Mouse (Mus musculus) left cerebral cortex, adult 8-10 months (tissue): ENCODE results near the gene Tpst2. TPM values are rescaled to one million over a fixed set of nuclear protein-coding genes. Genes with fewer than 3 reads are reported as not detected.
A peak's percentile ranks its signal among the peaks of the same experiment; 100 is the strongest.

ENCODE experiments used
- DNase-seq, 2 experiments: peaks; one replicate each; pipeline ENCODE4 v3.0.0; 2022; ENCODE audit warnings: low spot score in 2 of 2
- total RNA-seq, 4 experiments: library from RNA; stranded (reverse); gene quantifications; 2 replicates each; pipeline ENCODE4 v1.2.4; 2022

Gene Tpst2
- 10 to 100 TPM; 33.8 to 43.3 (median 38.6) TPM for total RNA-seq

GRCm38 (mm10) chr5:112276267-112276873, at the start of gene Tpst2:
Tpst2 (plus strand) TSS chr5:112276691.
- DNase-seq: peak; percentile 97 to 100

- peak; percentile 44 to 74 for DNase-seq
Measured at GRCm38 (mm10) chr5:112227354-112227753, 49.1 kb upstream of the Tpst2 start.

GRCm38 (mm10) chr5:112227898-112228239, 48.6 kb upstream of the Tpst2 start:
- DNase-seq: no peak

GRCm38 (mm10) chr5:112228240-112229076, 48.0 kb upstream of the Tpst2 start:
- DNase-seq: peak; percentile 52 to 63

- DNase-seq: no peak
Measured at GRCm38 (mm10) chr5:112235806-112236205, 40.7 kb upstream of the Tpst2 start.

GRCm38 (mm10) chr5:112236631-112237030, 39.9 kb upstream of the Tpst2 start:
- DNase-seq: no peak

GRCm38 (mm10) chr5:112237439-112237838, 39.1 kb upstream of the Tpst2 start:
- DNase-seq: no peak

- no peak for DNase-seq
Measured at GRCm38 (mm10) chr5:112237866-112238570, 38.5 kb upstream of the Tpst2 start.

- no peak for DNase-seq
Measured at GRCm38 (mm10) chr5:112238781-112239482, 37.6 kb upstream of the Tpst2 start.

- peak; percentile 78 to 92 for DNase-seq
Measured at GRCm38 (mm10) chr5:112240761-112241160, 35.7 kb upstream of the Tpst2 start.

GRCm38 (mm10) chr5:112241849-112242248, 34.6 kb upstream of the Tpst2 start:
- no peak for DNase-seq

GRCm38 (mm10) chr5:112242361-112242778, 34.1 kb upstream of the Tpst2 start:
- DNase-seq: no peak

GRCm38 (mm10) chr5:112243041-112243440, 33.5 kb upstream of the Tpst2 start:
- no peak for DNase-seq

GRCm38 (mm10) chr5:112243539-112244274, 32.8 kb upstream of the Tpst2 start:
- DNase-seq: no peak

- no peak for DNase-seq
Measured at GRCm38 (mm10) chr5:112244275-112244562, 32.3 kb upstream of the Tpst2 start.

- no peak for DNase-seq
Measured at GRCm38 (mm10) chr5:112244890-112245615, 31.4 kb upstream of the Tpst2 start.

GRCm38 (mm10) chr5:112247399-112247798, 29.1 kb upstream of the Tpst2 start:
- no peak for DNase-seq

- no peak for DNase-seq
Measured at GRCm38 (mm10) chr5:112249106-112249505, 27.4 kb upstream of the Tpst2 start.

- no peak for DNase-seq
Measured at GRCm38 (mm10) chr5:112252400-112252799, 24.1 kb upstream of the Tpst2 start, which contains the start of gene Cryba4. Cryba4 (minus strand) TSS chr5:112252518.

- DNase-seq: no peak
Measured at GRCm38 (mm10) chr5:112253169-112253568, 23.3 kb upstream of the Tpst2 start.
